In the genomic region with DNA sequence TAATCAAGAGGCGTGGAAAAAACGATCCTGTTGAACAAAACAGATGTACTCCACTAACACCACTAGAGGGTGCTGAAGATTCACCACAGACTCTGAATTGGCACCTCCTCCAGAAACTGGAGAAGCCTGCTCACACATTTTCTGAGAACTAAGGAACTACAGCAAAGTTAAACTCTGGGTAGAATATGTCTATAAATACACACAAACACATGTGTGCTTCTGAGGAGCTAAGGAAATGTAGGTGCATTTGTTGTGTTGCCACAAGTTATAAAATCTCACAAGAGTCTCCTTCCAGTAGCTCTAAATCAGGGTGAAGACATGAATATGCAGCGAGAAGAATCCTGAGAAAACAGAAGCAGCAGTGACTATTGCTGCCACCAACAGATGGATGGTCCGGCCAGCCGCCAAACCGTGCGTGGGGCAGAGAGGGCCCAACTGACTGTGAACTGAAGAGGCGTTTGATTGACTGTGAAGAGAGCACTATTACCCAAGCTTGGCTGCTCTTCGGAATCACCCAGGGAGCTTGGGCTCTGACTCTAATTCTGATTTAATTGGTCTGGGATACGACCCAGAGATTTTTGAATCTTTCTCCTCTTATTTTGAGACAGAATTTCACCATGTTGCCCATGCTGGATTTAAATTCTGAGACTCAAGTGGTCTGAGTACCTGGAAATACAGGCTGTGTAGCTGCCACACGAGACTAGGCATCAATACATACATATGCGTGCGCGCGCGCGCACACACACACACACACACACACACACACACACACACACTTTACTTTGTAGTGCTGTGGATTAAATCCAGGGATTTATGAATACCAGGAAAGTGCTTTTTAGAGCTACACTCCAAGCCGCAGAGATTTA, we compare ENCODE assay signal across 8 mouse cellular contexts. TPM values are rescaled to one million over a fixed set of nuclear protein-coding genes. Genes with fewer than 3 reads are reported as not detected.
DNase-seq lines count a peak whose midpoint lies in the region.

No protein-coding gene starts in this region.

- DNase-seq in CD4-positive, CD25-positive, alpha-beta regulatory T cell, adult 2 months (ENCODE audit: low read depth, low spot score): peak; percentile 77
- DNase-seq in adrenal gland, adult 2 months: peak; percentile 36
- DNase-seq in embryo, embryonic 11.5 days (ENCODE audit: low read depth, low spot score): peak; percentile 61
- peak; percentile 29 for DNase-seq in heart, adult 8-10 months (ENCODE audit: low spot score)
- DNase-seq in kidney, adult 9 months: peak; percentile 63
- DNase-seq in left cerebral cortex, postnatal 4 days: peak; percentile 95
- peak; percentile 55 for DNase-seq in naive thymus-derived CD4-positive, alpha-beta T cell, adult 2 months (ENCODE audit: low read depth)
- peak; percentile 46 for DNase-seq in testis, postnatal 10 days (ENCODE audit: low spot score)

- intact Hi-C loops in left cerebral cortex, postnatal 4 days (cut with DNase I): loop anchor here (2.0 to 10.0 kb wide), 2 partner anchors 553 to 853 kb away; a partner anchor contains a TSS

RNA-seq across cellular contexts. Expression of a gene that starts 28.2 kb away (rescaled TPM):
- total RNA-seq in adrenal gland, adult 2 months (2021): not detected
- not detected in 2 replicates for polyA plus RNA-seq in adrenal gland, adult 2 months (2012; rRNA removed)
- not detected for total RNA-seq in heart, adult 8-10 months (2022)
- not detected for total RNA-seq in left cerebral cortex, postnatal 4 days (2021)

RNA-seq across cellular contexts. Expression of a gene that starts 43.4 kb away (rescaled TPM):
- not detected for total RNA-seq in adrenal gland, adult 2 months (2021)
- not detected in 2 replicates for polyA plus RNA-seq in adrenal gland, adult 2 months (2012; rRNA removed)
- total RNA-seq in heart, adult 8-10 months (2022): not detected
- not detected for total RNA-seq in left cerebral cortex, postnatal 4 days (2021)

Comparison
In these comparisons a context has a peak if more than half of its experiments do, and no peak if none do; other contexts are left out.
1. Peak in every context shown above with its lines: DNase-seq.
2. DNase-seq: peak in every context shown above with its lines; median percentile 95 in left cerebral cortex, postnatal 4 days; 77 in CD4-positive, CD25-positive, alpha-beta regulatory T cell, adult 2 months; 63 in kidney, adult 9 months; 61 in embryo, embryonic 11.5 days; 55 in naive thymus-derived CD4-positive, alpha-beta T cell, adult 2 months; 46 in testis, postnatal 10 days; 36 in adrenal gland, adult 2 months; 29 in heart, adult 8-10 months.